Mouse (Mus musculus) midbrain, embryonic 10.5 days (tissue): ENCODE measurements around the gene Jak3. TPM values are rescaled to one million over a fixed set of nuclear protein-coding genes. Genes with fewer than 3 reads are reported as not detected.

ENCODE experiments used
- DNase-seq: peaks from one replicate; pipeline ENCODE4 v3.0.0-alpha.2; 2017; ENCODE audit warnings: low spot score
- H3K27ac ChIP-seq: fragments of 300-500 bp; sonication (generic); replicated peaks from 2 replicates; pipeline ENCODE4 v1.5.1; 2016; ENCODE audit warnings: mild to moderate bottlenecking
- H3K27me3 ChIP-seq: fragments of 300-500 bp; sonication (generic); 2 replicates; pipeline ENCODE4 v1.6.1; 2016; ENCODE audit warnings: low read depth, mild to moderate bottlenecking; ENCODE audit not compliant: poor library complexity, severe bottlenecking
- H3K36me3 ChIP-seq: fragments of 300-500 bp; sonication (generic); 2 replicates; pipeline ENCODE4 v1.6.1; 2016; ENCODE audit warnings: mild to moderate bottlenecking, moderate library complexity
- H3K4me1 ChIP-seq: fragments of 300-500 bp; sonication (generic); 2 replicates; pipeline ENCODE4 v1.6.1; 2016
- H3K4me3 ChIP-seq: fragments of 300-500 bp; sonication (generic); 2 replicates; pipeline ENCODE4 v1.5.1; 2016; ENCODE audit warnings: mild to moderate bottlenecking, moderate library complexity
- H3K9me3 ChIP-seq: fragments of 300-500 bp; sonication (generic); replicated peaks from 2 replicates; pipeline ENCODE4 v1.6.1; 2016; ENCODE audit warnings: mild to moderate bottlenecking
- WGBS: fragments of 180-500 bp; shearing (Covaris S2); methylation state at CpG from one replicate; pipeline ENCODE4 v1.1.7; 2016; 5-methylcytosine and 5-hydroxymethylcytosine counted together
- polyA plus RNA-seq: library from polyadenylated mRNA; unstranded; fragments of >200 nt; fragmentation: Nextera tagmentation; extraction: Ambion mirVana; gene quantifications from 2 replicates; pipeline ENCODE4 v1.2.1, GENCODE M21; 2016

Gene Jak3
- polyA plus RNA-seq, 1 experiment from 2014 or later = 2.8 TPM

GRCm38 (mm10) chr8:71638321-71638720 lies 37.8 kb upstream of the Jak3 start:
- H3K4me1 ChIP-seq = peaks cover 16% of the 10 kb centered on the region
- 74% methylated on average over 6 of the region's 6 CpGs for WGBS
- peaks cover 6% of the 10 kb centered on the region for H3K9me3 ChIP-seq
- no peak overlapping the region for H3K27ac ChIP-seq
- no peaks in the 10 kb centered on the region for H3K36me3 ChIP-seq
- H3K4me3 ChIP-seq = no peak overlapping the region
- peaks cover 50% of the 10 kb centered on the region for H3K27me3 ChIP-seq
- DNase-seq = no peak

DNA sequence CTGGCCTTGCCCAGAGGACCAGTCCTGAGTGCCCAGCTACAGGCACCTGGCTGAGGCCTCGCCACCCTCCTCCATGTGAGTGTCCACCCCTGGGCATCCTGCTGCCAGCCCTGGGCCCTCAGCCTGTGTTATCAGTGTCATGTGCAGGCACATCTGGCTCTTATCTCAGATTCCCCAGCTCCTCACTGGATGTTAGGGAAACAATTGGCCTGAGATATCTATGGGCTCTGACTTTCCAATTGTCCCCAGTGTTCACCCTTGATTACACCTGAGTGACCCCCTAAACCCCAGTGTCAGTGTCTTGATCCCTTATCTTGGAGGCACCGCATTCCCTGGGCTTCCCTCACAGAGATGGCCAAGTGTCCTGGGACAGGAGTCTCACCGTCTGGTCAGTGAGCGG lies 36.8 kb upstream of the Jak3 start:
- no peaks in the 10 kb centered on the region for H3K9me3 ChIP-seq
- H3K27ac ChIP-seq = no peak overlapping the region
- no peaks in the 10 kb centered on the region for H3K36me3 ChIP-seq
- WGBS = 95% methylated on average over 4 of the region's 4 CpGs
- no peak for DNase-seq
- peaks cover 40% of the 10 kb centered on the region for H3K27me3 ChIP-seq
- H3K4me3 ChIP-seq = no peak overlapping the region
- H3K4me1 ChIP-seq = peaks cover 6% of the 10 kb centered on the region

GRCm38 (mm10) chr8:71645510-71645909 lies 30.6 kb upstream of the Jak3 start:
- no peaks in the 10 kb centered on the region for H3K9me3 ChIP-seq
- WGBS = 84% methylated on average over 9 of the region's 9 CpGs
- no peaks in the 10 kb centered on the region for H3K36me3 ChIP-seq
- H3K4me3 ChIP-seq = no peak overlapping the region
- no peaks in the 10 kb centered on the region for H3K4me1 ChIP-seq
- H3K27me3 ChIP-seq = no peaks in the 10 kb centered on the region; the same call in none of the 2 replicates
- no peak for DNase-seq
- no peak overlapping the region for H3K27ac ChIP-seq

DNA sequence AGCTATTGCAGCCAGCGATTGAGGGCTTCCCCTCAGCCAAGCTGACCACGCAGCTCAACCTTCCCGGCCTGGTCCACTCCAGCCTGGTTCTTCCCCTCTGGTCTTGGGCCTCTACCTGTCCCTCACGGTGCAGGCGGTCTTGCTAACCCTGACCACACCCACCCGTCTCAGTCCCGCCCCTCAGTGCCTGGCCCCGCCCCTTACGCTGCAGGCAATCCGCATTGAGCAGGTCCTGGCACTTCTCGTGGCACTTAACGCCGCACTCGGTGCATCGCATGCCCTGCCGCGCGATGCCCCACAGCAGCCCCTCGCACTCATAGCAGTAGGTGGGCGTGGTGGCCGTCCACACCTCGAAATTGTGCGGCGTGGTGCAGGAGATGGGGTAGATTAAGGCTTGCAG lies 21.5 kb upstream of the Jak3 start:
- 2% methylated on average over 24 of the region's 24 CpGs for WGBS
- Histone ChIP-seq H3K4me1 (peaks cover 17% of the 10 kb centered on the region), H3K36me3 (no peaks in the 10 kb centered on the region), H3K27me3 (peaks cover 82% of the 10 kb centered on the region), H3K27ac (no peak overlapping the region; the same call in 1 of the 2 replicates), H3K9me3 (no peaks in the 10 kb centered on the region), H3K4me3 (peak overlapping the region; percentile 43)
- DNase-seq = no peak

DNA sequence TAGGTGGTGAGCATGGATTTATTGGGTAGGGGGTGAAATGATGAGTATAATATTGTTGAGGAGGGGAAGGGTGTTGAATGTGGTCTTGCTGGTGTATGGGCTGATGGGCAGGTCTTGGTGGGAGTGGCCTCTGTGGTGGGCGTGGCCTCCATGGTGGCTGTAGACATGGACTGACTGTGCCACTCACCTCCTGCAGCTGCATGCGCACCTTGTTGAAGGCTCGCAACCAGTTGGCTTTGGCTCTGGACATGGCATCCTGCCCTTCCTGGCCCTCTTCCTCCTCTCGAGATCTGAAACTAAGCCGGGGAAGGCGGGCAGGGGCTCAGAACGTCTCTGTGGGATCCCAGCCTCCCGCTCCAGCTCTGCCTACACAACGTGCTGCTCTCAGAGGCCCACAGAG lies 18.3 kb upstream of the Jak3 start:
- Histone ChIP-seq H3K27me3 (peaks cover 100% of the 10 kb centered on the region), H3K36me3 (no peaks in the 10 kb centered on the region), H3K4me3 (no peak overlapping the region), H3K27ac (no peak overlapping the region), H3K4me1 (peaks cover 24% of the 10 kb centered on the region), H3K9me3 (no peaks in the 10 kb centered on the region)
- no peak for DNase-seq
- WGBS = 22% methylated on average over 9 of the region's 9 CpGs

- Histone ChIP-seq H3K9me3 (no peaks in the 10 kb centered on the region), H3K4me3 (no peak overlapping the region), H3K36me3 (no peaks in the 10 kb centered on the region), H3K27ac (no peak overlapping the region), H3K27me3 (peaks cover 100% of the 10 kb centered on the region), H3K4me1 (peaks cover 24% of the 10 kb centered on the region)
- no peak for DNase-seq
- 31% methylated on average over 17 of the region's 17 CpGs for WGBS
Measured at GRCm38 (mm10) chr8:71658515-71659049, 17.5 kb upstream of the Jak3 start.

- peaks cover 100% of the 10 kb centered on the region for H3K27me3 ChIP-seq
- H3K4me3 ChIP-seq = no peak overlapping the region
- H3K36me3 ChIP-seq = no peaks in the 10 kb centered on the region
- H3K9me3 ChIP-seq = no peaks in the 10 kb centered on the region
- H3K4me1 ChIP-seq = peaks cover 21% of the 10 kb centered on the region
- no peak overlapping the region for H3K27ac ChIP-seq
- DNase-seq = no peak
- 86% methylated on average over 1 of the region's 1 CpGs for WGBS
Measured at GRCm38 (mm10) chr8:71659751-71660150, 16.3 kb upstream of the Jak3 start.

- Histone ChIP-seq H3K36me3 (no peaks in the 10 kb centered on the region), H3K9me3 (no peaks in the 10 kb centered on the region), H3K27ac (no peak overlapping the region), H3K4me1 (peaks cover 22% of the 10 kb centered on the region), H3K27me3 (peaks cover 96% of the 10 kb centered on the region), H3K4me3 (no peak overlapping the region)
- DNase-seq = peak; percentile 86
- WGBS = 8% methylated on average over 36 of the region's 36 CpGs
Measured at GRCm38 (mm10) chr8:71660325-71661120, 15.6 kb upstream of the Jak3 start.

DNA sequence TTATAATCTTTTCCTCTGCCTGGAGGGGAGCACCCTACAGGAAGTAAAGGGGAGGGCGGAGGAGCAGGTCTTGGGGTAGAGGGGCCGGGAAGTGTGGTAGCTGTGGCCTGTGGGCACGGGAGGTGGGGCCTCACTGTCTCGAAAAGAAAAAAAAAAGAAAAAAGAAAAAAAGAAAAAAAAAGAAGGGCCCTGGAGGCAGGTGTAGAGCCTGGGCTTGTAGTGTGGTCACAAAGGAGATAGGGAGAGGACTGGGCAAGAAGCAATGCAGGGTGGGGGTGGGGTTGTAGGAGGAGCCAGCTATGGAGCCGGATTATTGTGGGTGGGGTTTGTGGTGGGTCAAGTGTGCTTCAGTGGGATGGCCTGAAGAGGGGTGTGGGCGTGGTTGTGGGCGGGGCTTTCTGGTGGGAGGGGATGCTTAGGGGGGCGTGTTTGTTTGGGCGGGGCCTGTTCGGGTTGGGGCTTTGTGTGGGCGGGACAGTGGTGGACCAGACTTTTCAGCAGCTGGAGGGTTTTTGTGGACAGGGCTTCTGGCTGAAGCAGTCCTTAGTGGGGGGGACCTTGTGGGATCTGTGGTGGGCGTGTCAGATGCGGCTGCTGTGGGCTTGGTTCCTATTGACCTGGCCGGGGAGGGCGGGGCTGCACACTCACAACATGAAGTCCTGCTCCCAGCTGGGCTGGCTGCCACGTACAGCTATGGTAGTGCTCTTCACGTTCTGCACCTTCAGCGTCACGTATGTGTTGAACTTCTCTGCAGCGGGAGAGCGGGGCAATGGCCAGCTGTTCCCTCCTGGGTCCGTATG lies 10.6 kb upstream of the Jak3 start:
- Histone ChIP-seq H3K36me3 (no peaks in the 10 kb centered on the region), H3K27me3 (peaks cover 92% of the 10 kb centered on the region), H3K9me3 (no peaks in the 10 kb centered on the region), H3K27ac (peak overlapping the region; percentile 81), H3K4me3 (peak overlapping the region; percentile 44), H3K4me1 (peaks cover 56% of the 10 kb centered on the region)
- WGBS = 5% methylated on average over 22 of the region's 22 CpGs
- DNase-seq = peak; percentile 91

DNA sequence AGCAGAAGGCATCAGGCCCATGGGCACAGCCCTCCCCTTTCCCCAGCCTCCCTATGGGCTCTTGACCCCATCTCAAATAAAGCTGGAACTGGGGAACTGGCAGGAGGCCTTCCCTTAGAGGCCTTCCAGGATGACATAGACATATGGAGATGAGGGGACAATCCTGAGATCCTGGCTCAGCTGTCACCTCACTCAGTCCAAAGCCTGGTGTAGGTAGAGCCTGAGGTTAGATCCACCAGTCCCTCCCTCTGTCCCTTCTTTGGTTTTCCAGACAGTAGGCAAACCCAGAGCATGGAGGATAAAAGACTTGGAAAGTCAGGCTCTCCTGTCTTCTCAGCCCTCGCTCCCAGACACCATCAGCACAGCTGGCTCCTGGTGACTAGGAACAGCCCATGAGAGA lies 9.2 kb upstream of the Jak3 start:
- 30% methylated on average over 1 of the region's 1 CpGs for WGBS
- Histone ChIP-seq H3K27ac (peak overlapping the region; percentile 17; the same call in 1 of the 2 replicates), H3K4me3 (no peak overlapping the region), H3K9me3 (no peaks in the 10 kb centered on the region), H3K4me1 (peaks cover 66% of the 10 kb centered on the region), H3K36me3 (no peaks in the 10 kb centered on the region), H3K27me3 (peaks cover 87% of the 10 kb centered on the region)
- DNase-seq = no peak

GRCm38 (mm10) chr8:71667256-71667655 lies 8.8 kb upstream of the Jak3 start:
- peaks cover 70% of the 10 kb centered on the region for H3K4me1 ChIP-seq
- 54% methylated on average over 5 of the region's 5 CpGs for WGBS

DNA sequence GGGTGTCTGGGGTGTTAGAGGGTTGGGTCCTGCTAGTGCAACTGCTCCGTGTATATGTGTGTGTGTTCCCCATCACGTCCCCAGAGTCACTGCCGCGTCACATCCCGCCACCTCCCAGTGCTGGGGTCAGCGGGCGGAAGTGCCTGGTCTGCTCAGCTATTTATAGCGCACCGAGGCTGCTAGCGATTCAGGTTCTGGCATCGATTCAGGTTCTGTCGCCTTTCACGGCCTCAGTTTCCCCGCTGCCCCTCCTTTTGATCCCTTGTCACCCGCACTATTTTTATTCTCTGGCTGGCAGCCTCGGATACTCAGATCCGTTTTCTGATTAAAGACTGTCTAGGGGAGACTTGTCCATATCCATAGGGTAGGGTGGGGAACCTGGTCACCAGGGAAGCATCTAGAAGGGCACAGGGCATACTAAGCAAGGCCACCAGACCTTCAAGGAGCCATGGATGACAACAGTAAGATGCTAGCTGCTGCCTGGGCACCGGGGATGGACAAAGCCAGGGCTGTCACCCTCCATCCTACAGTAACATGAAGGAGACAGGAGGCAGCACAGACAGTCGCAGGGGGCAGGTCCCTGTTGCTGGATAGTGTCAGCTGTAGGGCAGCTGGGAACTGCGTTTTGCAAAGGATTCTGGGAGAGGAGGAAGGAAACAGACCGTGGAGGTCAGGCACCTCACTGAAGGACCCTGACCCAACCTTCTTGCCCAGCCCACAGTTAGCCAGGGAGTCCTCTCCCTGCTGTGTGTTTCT lies 7.7 kb upstream of the Jak3 start:
- WGBS = 4% methylated on average over 21 of the region's 21 CpGs
- peak overlapping the region; percentile 14 for H3K27ac ChIP-seq
- DNase-seq = no peak
- H3K4me1 ChIP-seq = peaks cover 70% of the 10 kb centered on the region
- H3K36me3 ChIP-seq = no peaks in the 10 kb centered on the region
- no peaks in the 10 kb centered on the region for H3K9me3 ChIP-seq
- peak overlapping the region; percentile 29 for H3K4me3 ChIP-seq
- peaks cover 87% of the 10 kb centered on the region for H3K27me3 ChIP-seq

More at GRCm38 (mm10) chr8:71667256-71667655, 8.8 kb upstream of the Jak3 start:
- peak overlapping the region; percentile 29; the same call in 1 of the 2 replicates for H3K4me3 ChIP-seq
- H3K27ac ChIP-seq = peak overlapping the region; percentile 17
- no peaks in the 10 kb centered on the region for H3K9me3 ChIP-seq
- no peaks in the 10 kb centered on the region for H3K36me3 ChIP-seq
- DNase-seq = no peak
- peaks cover 87% of the 10 kb centered on the region for H3K27me3 ChIP-seq
